Mouse (Mus musculus) C2C12 (cell line): ENCODE results near the gene Egfl8. TPM values are rescaled to one million over a fixed set of nuclear protein-coding genes. Genes with fewer than 3 reads are reported as not detected.

Source experiments
- H3K27me3 ChIP-seq: one replicate; pipeline ENCODE4 v1.6.1; 2011; ENCODE audit not compliant: control insufficient read depth, insufficient read depth, insufficient read length
- H3K36me3 ChIP-seq: one replicate; pipeline ENCODE4 v1.6.1; 2011; ENCODE audit not compliant: control insufficient read depth, insufficient read depth
- H3K4me3 ChIP-seq: one replicate; pipeline ENCODE4 v1.5.1; 2011; ENCODE audit warnings: mild to moderate bottlenecking, control low read depth; ENCODE audit not compliant: poor library complexity, insufficient read depth, severe bottlenecking
- H3K79me2 ChIP-seq: one replicate; pipeline ENCODE4 v1.6.1; 2011; ENCODE audit not compliant: control insufficient read depth, insufficient read depth
- H3K79me3 ChIP-seq: one replicate; pipeline ENCODE4 v1.6.1; 2011; ENCODE audit warnings: low read depth, control low read depth
- H3ac ChIP-seq: one replicate; pipeline ENCODE3; 2011; ENCODE audit warnings: low read depth; ENCODE audit not compliant: control insufficient read depth, insufficient read length
- CEBPB ChIP-seq: IDR thresholded peaks from one replicate; pipeline ENCODE4 v1.6.1; 2011; ENCODE audit warnings: low read depth, mild to moderate bottlenecking, control low read depth, moderate library complexity
- CTCF ChIP-seq: IDR thresholded peaks from one replicate; pipeline ENCODE4 v1.5.1; 2011; ENCODE audit not compliant: control insufficient read depth, insufficient read depth, insufficient read length
- FOSL1 ChIP-seq: IDR thresholded peaks from one replicate; pipeline ENCODE4 v1.8.0; 2011; ENCODE audit warnings: mild to moderate bottlenecking, low read length; ENCODE audit not compliant: poor library complexity, insufficient read depth, severe bottlenecking
- MAX ChIP-seq: IDR thresholded peaks from one replicate; pipeline ENCODE4 v1.6.1; 2011; ENCODE audit warnings: mild to moderate bottlenecking, control low read depth
- MYOD1 ChIP-seq: IDR thresholded peaks from one replicate; pipeline ENCODE4 v1.6.1; 2011; ENCODE audit warnings: low read depth; ENCODE audit not compliant: control insufficient read depth, insufficient read length
- MYOG ChIP-seq: IDR thresholded peaks from one replicate; pipeline ENCODE4 v1.6.1; 2011; ENCODE audit not compliant: control insufficient read depth, insufficient read length; ENCODE audit errors: extremely low read depth
- USF1 ChIP-seq: IDR thresholded peaks from one replicate; pipeline ENCODE4 v1.6.1; 2011; ENCODE audit warnings: low read depth, mild to moderate bottlenecking, control low read depth, moderate library complexity
- polyA plus RNA-seq: library from polyadenylated mRNA; unstranded; fragments of >200 nt; fragmentation: generic; extraction: Trizol; gene quantifications from one replicate; pipeline ENCODE4 v1.2.1, GENCODE M21; 2012; ENCODE audit warnings: missing spikeins

Gene Egfl8
- polyA plus RNA-seq, 1 experiment, result 0.22 TPM

DNA sequence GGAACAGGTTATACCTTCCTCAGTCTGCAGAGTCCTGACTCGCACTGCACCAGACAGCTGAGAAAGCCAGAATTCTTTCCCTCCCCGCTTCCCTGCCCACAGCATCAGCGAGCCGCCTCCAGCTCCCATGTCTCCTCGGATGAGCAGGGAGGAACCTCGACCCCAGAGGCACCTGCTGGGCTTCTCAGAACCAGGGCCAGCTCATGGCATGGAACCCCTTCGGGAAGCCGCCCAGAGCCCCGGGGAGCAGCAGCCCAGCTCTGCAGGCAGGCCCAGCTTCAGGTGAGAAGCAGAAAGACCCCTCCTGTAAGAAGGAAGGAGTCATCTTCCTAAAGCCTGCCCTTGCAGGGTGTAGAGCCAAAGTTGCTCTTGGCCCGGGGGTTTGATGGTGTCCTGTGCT, 36.8 kb upstream of the Egfl8 start:
- Histone ChIP-seq H3K4me3 (no peak overlapping the region), H3ac (no peak overlapping the region), H3K79me3 (peaks cover 2% of the 10 kb centered on the region), H3K36me3 (peaks cover 7% of the 10 kb centered on the region), H3K79me2 (peaks cover 6% of the 10 kb centered on the region), H3K27me3 (peaks cover 4% of the 10 kb centered on the region)
- TF ChIP-seq CEBPB (no peak), USF1 (no peak), MYOG (no peak), FOSL1 (no peak), CTCF (no peak), MYOD1 (no peak), MAX (no peak)

DNA sequence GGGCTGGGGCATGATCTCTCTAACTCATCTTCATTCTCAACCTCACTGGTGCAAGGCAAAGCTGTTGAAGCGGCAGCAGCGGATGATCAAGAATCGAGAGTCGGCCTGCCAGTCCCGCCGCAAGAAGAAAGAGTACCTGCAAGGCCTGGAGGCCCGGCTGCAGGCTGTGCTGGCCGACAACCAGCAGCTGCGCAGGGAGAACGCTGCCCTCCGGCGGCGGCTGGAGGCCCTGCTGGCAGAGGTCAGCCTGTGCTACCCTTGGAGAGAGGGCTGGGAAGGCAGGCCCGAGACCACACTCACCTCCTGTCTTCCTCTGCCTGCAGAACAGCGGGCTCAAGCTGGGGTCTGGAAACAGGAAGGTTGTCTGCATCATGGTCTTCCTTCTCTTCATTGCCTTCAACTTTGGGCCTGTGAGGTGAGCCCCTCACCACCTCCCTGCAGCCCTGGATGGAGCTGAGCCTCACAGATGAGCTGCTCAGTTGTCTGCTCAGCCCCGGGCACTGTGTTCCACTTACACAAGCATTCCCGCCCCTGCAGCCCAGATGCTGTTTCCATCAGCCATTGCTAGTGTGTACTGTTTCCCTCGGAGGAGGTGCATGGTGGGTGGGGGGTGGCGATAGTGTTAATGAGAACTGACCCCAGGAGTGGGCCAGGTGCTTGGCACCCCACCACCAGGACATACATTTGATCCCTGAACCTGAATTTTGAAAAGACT, 35.9 kb upstream of the Egfl8 start:
- H3K4me3 ChIP-seq, result no peak overlapping the region
- peaks cover 6% of the 10 kb centered on the region for H3K79me2 ChIP-seq
- TF ChIP-seq CTCF (peak; percentile 65), FOSL1 (no peak), MYOD1 (no peak), MAX (no peak), USF1 (no peak)
- no peak overlapping the region for H3ac ChIP-seq
- no peaks in the 10 kb centered on the region for H3K27me3 ChIP-seq
- peaks cover 7% of the 10 kb centered on the region for H3K36me3 ChIP-seq
- H3K79me3 ChIP-seq, result peaks cover 3% of the 10 kb centered on the region

DNA sequence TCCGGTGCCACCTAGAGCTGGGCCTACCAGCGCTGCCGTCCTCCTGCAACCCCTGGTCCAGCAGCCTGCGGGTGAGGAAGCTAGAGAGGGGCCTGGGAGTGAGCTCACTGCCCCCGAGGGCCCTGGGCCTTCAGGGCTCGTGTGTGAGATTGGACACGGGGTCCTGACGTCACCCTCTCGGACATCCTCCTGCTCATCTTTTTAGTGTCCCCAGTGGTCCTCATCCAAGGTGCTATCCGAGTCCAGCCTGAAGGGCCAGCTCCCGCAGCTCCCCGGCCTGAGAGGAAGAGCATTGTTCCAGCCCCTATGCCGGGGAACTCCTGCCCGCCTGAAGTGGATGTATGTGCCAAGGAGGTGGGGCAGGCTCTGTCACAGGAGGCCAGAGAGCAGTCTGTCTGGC, 35.0 kb upstream of the Egfl8 start:
- H3K27me3 ChIP-seq, result no peaks in the 10 kb centered on the region
- peaks cover 6% of the 10 kb centered on the region for H3K79me2 ChIP-seq
- no peak overlapping the region for H3ac ChIP-seq
- no peak for TF ChIP-seq MYOG
- TF ChIP-seq MYOD1, result no peak
- no peak for TF ChIP-seq USF1
- no peak for TF ChIP-seq CTCF
- no peak for TF ChIP-seq FOSL1
- no peak for TF ChIP-seq MAX
- no peak overlapping the region for H3K4me3 ChIP-seq
- peaks cover 7% of the 10 kb centered on the region for H3K36me3 ChIP-seq
- H3K79me3 ChIP-seq, result peaks cover 3% of the 10 kb centered on the region

DNA sequence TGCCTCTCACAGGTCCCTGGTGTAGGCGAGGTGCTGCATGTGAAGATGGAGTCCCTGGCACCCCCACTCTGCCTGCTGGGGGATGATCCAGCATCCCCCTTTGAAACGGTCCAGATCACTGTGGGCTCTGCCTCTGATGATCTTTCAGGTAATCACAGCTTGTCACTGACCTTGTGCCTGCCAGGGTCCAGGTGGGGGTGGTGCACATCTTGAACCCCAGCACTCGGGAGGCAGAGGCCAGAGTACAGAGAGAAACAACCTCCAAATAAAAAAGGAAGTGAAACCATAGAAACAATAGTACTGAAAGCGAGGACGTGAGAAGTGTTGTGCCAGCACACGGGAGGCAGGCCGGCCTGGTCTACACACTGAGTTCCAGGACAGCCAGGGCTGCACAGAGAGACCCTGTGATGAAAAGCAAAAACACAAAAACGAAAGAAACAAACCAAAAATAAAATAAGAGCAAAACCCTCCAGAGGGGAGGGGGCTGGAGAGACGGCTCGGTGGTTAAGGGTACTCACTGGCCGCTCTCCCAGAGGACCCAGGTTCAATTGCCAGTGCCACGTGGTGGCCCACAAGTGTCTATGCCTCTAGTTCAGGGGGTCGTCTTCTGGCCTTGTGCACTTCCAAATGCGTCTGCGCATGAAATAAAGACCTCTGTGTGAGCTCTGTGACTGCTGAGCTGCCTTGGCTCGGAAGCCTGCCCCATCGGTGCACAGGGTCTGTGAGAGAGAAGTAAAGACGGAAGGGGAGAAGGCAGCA, 33.5 kb upstream of the Egfl8 start:
- no peak overlapping the region for H3K4me3 ChIP-seq

DNA sequence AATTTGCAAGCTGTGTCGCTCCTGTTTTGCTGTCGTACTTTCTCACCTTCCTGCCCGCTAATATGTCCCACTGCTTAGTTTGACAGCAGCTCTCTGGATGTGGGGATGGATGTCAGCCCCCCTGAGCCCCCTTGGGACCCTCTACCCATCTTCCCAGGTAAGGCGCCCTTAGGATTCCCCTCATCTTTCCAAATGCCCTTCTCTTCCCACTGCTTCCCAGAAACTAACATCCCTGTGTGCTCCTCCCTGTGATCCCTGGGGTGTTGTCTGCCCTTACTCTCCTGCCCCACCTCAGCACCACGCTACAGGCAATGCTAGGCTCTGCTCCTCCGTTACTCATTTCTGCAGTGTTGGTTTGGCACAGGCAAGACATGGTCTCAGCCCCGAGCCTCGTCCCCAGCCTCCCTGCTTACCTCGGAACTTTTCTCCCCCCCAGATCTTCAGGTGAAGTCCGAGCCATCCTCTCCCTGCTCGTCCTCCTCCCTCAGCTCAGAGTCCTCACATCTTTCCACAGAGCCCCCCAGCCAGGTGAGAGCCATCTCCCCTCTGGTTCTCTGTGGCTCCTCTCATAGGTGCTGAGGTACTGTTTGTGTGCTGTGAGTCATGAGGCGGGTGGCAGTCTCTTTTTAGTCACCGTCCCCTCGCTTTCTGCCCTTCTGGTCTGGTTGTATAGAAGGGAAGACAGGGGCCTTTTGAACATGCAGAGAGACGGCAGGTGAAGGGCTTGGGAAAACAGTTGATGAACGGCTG, 32.5 kb upstream of the Egfl8 start:
- Histone ChIP-seq H3K79me2 (peaks cover 6% of the 10 kb centered on the region), H3ac (no peak overlapping the region), H3K36me3 (peaks cover 7% of the 10 kb centered on the region), H3K4me3 (no peak overlapping the region), H3K79me3 (peaks cover 3% of the 10 kb centered on the region), H3K27me3 (no peaks in the 10 kb centered on the region)
- no peak for TF ChIP-seq MYOD1
- TF ChIP-seq CTCF, result no peak
- TF ChIP-seq MAX, result no peak
- TF ChIP-seq USF1, result no peak
- TF ChIP-seq FOSL1, result no peak
- TF ChIP-seq MYOG, result no peak
- no peak for TF ChIP-seq CEBPB

More for the DNA sequence above, 33.5 kb upstream of the Egfl8 start:
- Histone ChIP-seq H3K79me3 (peaks cover 3% of the 10 kb centered on the region), H3K27me3 (no peaks in the 10 kb centered on the region), H3K36me3 (peaks cover 7% of the 10 kb centered on the region), H3K79me2 (peaks cover 6% of the 10 kb centered on the region), H3ac (no peak overlapping the region)
- TF ChIP-seq MYOG, result no peak
- no peak for TF ChIP-seq MYOD1
- TF ChIP-seq FOSL1, result no peak
- TF ChIP-seq USF1, result no peak
- no peak for TF ChIP-seq MAX
- TF ChIP-seq CTCF, result no peak
- no peak for TF ChIP-seq CEBPB
